Mouse (Mus musculus): Measurements from ENCODE around the gene Cad. TPM values are rescaled to one million over a fixed set of nuclear protein-coding genes. Genes with fewer than 3 reads are reported as not detected.
"Not testable (repeated sequence)": the region's sequence is repeated elsewhere in the genome, so short reads cannot be mapped to it uniquely, and the experiment has no call there.

Cad gene
- 21.7 and 26.3 TPM in 2 replicates for polyA plus RNA-seq (2014; fragmentation: Nextera tagmentation; extraction: Ambion mirVana)

- H3K27ac ChIP-seq (ENCODE audit: low read length) = peak within 1 kb of the TSS; percentile 64; the same call in 1 of the 2 replicates
- under 1% methylated on average over 64 of the region's 64 CpGs for WGBS
- peak; percentile 96 for ATAC-seq (ENCODE audit: insufficient number of reproducible peaks, insufficient read depth, low FRiP score, low read depth)
- H3K9me3 ChIP-seq (ENCODE audit: control insufficient read depth, low read depth, low read length) = no peaks in the 10 kb centered on the region
- H3K9ac ChIP-seq (replicated peaks; ENCODE audit: low read depth, low read length) = peak within 1 kb of the TSS; percentile 64
- H3K4me1 ChIP-seq (ENCODE audit: control insufficient read depth, insufficient read depth, low read length) = peaks cover 6% of the 10 kb centered on the region
- peak within 1 kb of the TSS; percentile 59 for H3K4me3 ChIP-seq (ENCODE audit: low read depth, low read length)
- H3K27me3 ChIP-seq (ENCODE audit: control insufficient read depth, insufficient read depth, low read length) = no peaks in the 10 kb centered on the region
- H3K36me3 ChIP-seq (ENCODE audit: control insufficient read depth, insufficient read depth, low read length) = peaks cover 19% of the 10 kb centered on the region
- H3K4me2 ChIP-seq (replicated peaks; ENCODE audit: low read depth, low read length) = peak within 1 kb of the TSS; percentile 72
These were observed at the start of gene Cad for GRCm38 (mm10) chr5:31054261-31055215. TSS of gene Cad (plus strand) at chr5:31054780.

- 70% methylated on average over 3 of the region's 3 CpGs for WGBS
- Histone ChIP-seq H3K4me1 (ENCODE audit: control insufficient read depth, insufficient read depth, low read length) (no peaks in the 10 kb centered on the region), H3K4me2 (replicated peaks; ENCODE audit: low read depth, low read length) (no peak overlapping the region), H3K9me3 (ENCODE audit: control insufficient read depth, low read depth, low read length) (no peaks in the 10 kb centered on the region), H3K4me3 (ENCODE audit: low read depth, low read length) (no peak overlapping the region), H3K27ac (ENCODE audit: low read length) (no peak overlapping the region), H3K36me3 (ENCODE audit: control insufficient read depth, insufficient read depth, low read length) (no peaks in the 10 kb centered on the region), H3K9ac (replicated peaks; ENCODE audit: low read depth, low read length) (no peak overlapping the region), H3K27me3 (ENCODE audit: control insufficient read depth, insufficient read depth, low read length) (no peaks in the 10 kb centered on the region)
- ATAC-seq (ENCODE audit: insufficient number of reproducible peaks, insufficient read depth, low FRiP score, low read depth) = no peak
These were observed 41.8 kb upstream of the Cad start for GRCm38 (mm10) chr5:31012737-31013136.

DNA sequence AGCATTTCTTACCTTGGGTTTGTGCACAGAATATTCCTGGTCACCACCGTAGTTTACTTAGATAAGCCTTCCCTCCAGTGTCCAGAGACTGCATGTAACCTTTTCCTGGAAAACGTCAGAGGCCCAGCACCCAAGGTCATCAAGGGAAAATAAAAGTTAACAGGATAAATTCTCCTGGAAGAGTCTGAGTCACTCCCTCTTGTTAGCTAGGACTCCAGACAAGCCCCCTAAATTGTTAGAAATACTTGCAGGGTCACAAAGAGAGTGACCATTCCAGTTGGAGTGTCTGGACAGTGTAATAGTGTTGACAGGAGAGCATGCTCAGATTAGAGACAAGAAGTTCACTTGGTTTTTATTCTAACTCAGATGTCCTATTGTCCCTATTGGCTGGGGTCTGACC, 38.7 kb upstream of the Cad start:
- H3K27ac ChIP-seq (ENCODE audit: low read length) = no peak overlapping the region
- no peaks in the 10 kb centered on the region for H3K36me3 ChIP-seq (ENCODE audit: control insufficient read depth, insufficient read depth, low read length)
- no peak overlapping the region for H3K9ac ChIP-seq (replicated peaks; ENCODE audit: low read depth, low read length)
- no peaks in the 10 kb centered on the region for H3K9me3 ChIP-seq (ENCODE audit: control insufficient read depth, low read depth, low read length)
- WGBS = 61% methylated on average over 2 of the region's 2 CpGs
- H3K4me2 ChIP-seq (replicated peaks; ENCODE audit: low read depth, low read length) = no peak overlapping the region
- H3K4me1 ChIP-seq (ENCODE audit: control insufficient read depth, insufficient read depth, low read length) = no peaks in the 10 kb centered on the region
- H3K27me3 ChIP-seq (ENCODE audit: control insufficient read depth, insufficient read depth, low read length) = no peaks in the 10 kb centered on the region
- no peak for ATAC-seq (ENCODE audit: insufficient number of reproducible peaks, insufficient read depth, low FRiP score, low read depth)
- H3K4me3 ChIP-seq (ENCODE audit: low read depth, low read length) = no peak overlapping the region

DNA sequence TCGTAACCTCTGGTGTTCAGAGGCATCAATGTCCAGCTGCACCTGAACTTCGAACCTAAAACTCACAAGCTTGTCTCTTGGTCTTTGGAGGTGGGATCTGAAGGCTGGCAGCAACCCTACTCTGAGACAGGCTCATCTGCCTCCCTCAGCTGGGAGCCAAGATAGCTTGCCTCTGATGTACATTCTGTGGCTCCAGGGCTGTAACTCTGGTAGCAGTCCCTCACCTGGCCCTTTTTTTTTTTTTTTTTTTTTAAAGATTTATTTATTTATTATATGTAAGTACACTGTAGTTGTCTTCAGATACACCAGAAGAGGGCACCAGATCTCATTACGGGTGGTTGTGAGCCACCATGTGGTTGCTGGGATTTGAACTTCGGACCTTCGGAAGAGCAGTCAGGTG, 32.8 kb upstream of the Cad start:
- not testable (repeated sequence) for ATAC-seq (ENCODE audit: insufficient number of reproducible peaks, insufficient read depth, low FRiP score, low read depth)
- 81% methylated on average over 4 of the region's 5 CpGs for WGBS

DNA sequence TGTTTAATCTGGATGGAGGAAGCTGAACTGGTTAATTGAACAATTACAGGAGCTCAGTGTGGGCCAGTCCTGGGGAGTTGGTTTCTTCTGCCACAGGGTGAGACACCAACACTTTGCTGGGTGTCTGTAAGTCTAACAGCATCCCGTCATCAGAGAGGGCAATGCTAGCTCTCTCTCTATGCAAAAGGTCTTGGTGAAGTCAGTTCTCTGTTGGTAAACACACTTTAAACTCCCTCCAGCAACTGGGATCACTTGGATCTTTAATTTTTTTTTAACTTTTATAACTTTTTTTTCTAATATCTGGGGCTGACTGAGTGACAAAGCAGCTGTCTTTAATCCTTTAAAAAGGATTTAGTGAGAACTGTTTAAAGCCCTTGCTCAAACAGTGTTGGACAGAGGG, 31.9 kb upstream of the Cad start:
- Histone ChIP-seq H3K4me1 (ENCODE audit: control insufficient read depth, insufficient read depth, low read length) (0 out of 2 replicates have a peak, but pooled peaks cover 2% of the 10 kb centered on the region), H3K9me3 (ENCODE audit: control insufficient read depth, low read depth, low read length) (no peaks in the 10 kb centered on the region), H3K27me3 (ENCODE audit: control insufficient read depth, insufficient read depth, low read length) (no peaks in the 10 kb centered on the region), H3K9ac (replicated peaks; ENCODE audit: low read depth, low read length) (no peak overlapping the region), H3K27ac (ENCODE audit: low read length) (no peak overlapping the region), H3K36me3 (ENCODE audit: control insufficient read depth, insufficient read depth, low read length) (no peaks in the 10 kb centered on the region), H3K4me2 (replicated peaks; ENCODE audit: low read depth, low read length) (no peak overlapping the region), H3K4me3 (ENCODE audit: low read depth, low read length) (no peak overlapping the region)
- 58% methylated on average over 1 of the region's 1 CpGs for WGBS
- ATAC-seq (ENCODE audit: insufficient number of reproducible peaks, insufficient read depth, low FRiP score, low read depth) = no peak

More for the DNA sequence above, 32.8 kb upstream of the Cad start:
- H3K27ac ChIP-seq (ENCODE audit: low read length); H3K4me3 ChIP-seq (ENCODE audit: low read depth, low read length); H3K27me3 ChIP-seq (ENCODE audit: control insufficient read depth, insufficient read depth, low read length); H3K9ac ChIP-seq (replicated peaks; ENCODE audit: low read depth, low read length); H3K36me3 ChIP-seq (ENCODE audit: control insufficient read depth, insufficient read depth, low read length); H3K4me2 ChIP-seq (replicated peaks; ENCODE audit: low read depth, low read length); H3K4me1 ChIP-seq (ENCODE audit: control insufficient read depth, insufficient read depth, low read length); H3K9me3 ChIP-seq (ENCODE audit: control insufficient read depth, low read depth, low read length): not testable (repeated sequence)

DNA sequence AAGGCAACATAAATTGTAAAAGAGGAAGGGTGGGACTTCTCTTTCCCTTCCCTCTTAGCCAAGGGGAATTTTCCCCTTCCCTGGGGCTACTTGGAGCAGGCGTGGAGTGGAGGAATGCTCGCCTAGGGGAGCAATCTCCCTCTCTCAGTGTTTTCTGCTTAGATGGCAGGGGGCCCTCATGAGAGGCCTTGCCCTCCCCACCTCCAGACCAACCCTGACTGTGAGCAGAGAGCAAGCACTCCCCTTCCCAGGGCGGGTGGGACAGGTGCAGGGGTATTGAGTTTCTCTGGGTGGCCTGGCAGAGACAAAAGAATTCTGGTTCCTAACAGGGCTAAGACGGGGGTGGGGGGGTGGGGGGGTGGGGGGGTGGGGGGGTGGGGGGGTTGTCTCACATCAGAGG, 31.3 kb upstream of the Cad start:
- H3K27ac ChIP-seq (ENCODE audit: low read length) = no peak overlapping the region
- 24% methylated on average over 4 of the region's 4 CpGs for WGBS
- no peak overlapping the region for H3K4me2 ChIP-seq (replicated peaks; ENCODE audit: low read depth, low read length)
- H3K27me3 ChIP-seq (ENCODE audit: control insufficient read depth, insufficient read depth, low read length) = no peaks in the 10 kb centered on the region
- no peak for ATAC-seq (ENCODE audit: insufficient number of reproducible peaks, insufficient read depth, low FRiP score, low read depth)
- H3K4me3 ChIP-seq (ENCODE audit: low read depth, low read length) = no peak overlapping the region
- no peaks in the 10 kb centered on the region for H3K36me3 ChIP-seq (ENCODE audit: control insufficient read depth, insufficient read depth, low read length)
- no peak overlapping the region for H3K9ac ChIP-seq (replicated peaks; ENCODE audit: low read depth, low read length)
- no peaks in the 10 kb centered on the region for H3K9me3 ChIP-seq (ENCODE audit: control insufficient read depth, low read depth, low read length)
- H3K4me1 ChIP-seq (ENCODE audit: control insufficient read depth, insufficient read depth, low read length) = 0 out of 2 replicates have a peak, but pooled peaks cover 2% of the 10 kb centered on the region

- Histone ChIP-seq H3K36me3 (ENCODE audit: control insufficient read depth, insufficient read depth, low read length) (no peaks in the 10 kb centered on the region), H3K27me3 (ENCODE audit: control insufficient read depth, insufficient read depth, low read length) (no peaks in the 10 kb centered on the region), H3K4me3 (ENCODE audit: low read depth, low read length) (no peak overlapping the region), H3K9ac (replicated peaks; ENCODE audit: low read depth, low read length) (no peak overlapping the region), H3K9me3 (ENCODE audit: control insufficient read depth, low read depth, low read length) (no peaks in the 10 kb centered on the region), H3K4me2 (replicated peaks; ENCODE audit: low read depth, low read length) (no peak overlapping the region), H3K27ac (ENCODE audit: low read length) (no peak overlapping the region), H3K4me1 (ENCODE audit: control insufficient read depth, insufficient read depth, low read length) (0 out of 2 replicates have a peak, but pooled peaks cover 2% of the 10 kb centered on the region)
- no peak for ATAC-seq (ENCODE audit: insufficient number of reproducible peaks, insufficient read depth, low FRiP score, low read depth)
These were observed 29.9 kb upstream of the Cad start for GRCm38 (mm10) chr5:31024641-31025040.

DNA sequence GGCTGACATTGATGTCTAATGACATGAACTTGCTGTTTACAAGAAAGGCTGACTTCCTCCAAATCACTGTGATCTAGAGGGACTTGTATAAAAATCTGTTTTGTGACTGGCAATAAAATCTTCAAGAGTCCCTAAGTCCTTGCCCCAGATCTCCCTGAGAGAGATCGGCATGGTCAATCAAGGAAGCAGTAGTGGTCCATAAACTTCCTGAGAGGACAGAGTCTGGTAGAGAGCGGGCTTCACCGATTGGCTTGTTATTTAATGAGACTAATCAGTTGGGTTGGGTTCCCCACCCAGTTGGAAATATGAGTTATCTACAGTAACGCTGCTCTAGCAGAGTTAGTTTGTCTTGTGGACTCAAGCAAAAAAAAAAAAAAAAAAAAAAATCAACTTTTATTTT, 23.7 kb upstream of the Cad start:
- 77% methylated on average over 4 of the region's 4 CpGs for whole genome bisulfite sequencing
- ATAC-seq (ENCODE audit: insufficient number of reproducible peaks, insufficient read depth, low FRiP score, low read depth) = no peak

More for the DNA sequence above, 23.7 kb upstream of the Cad start:
- H3K4me2 ChIP-seq (replicated peaks; ENCODE audit: low read depth, low read length) = no peak overlapping the region
- no peak overlapping the region for H3K27ac ChIP-seq (ENCODE audit: low read length)
- H3K4me1 ChIP-seq (ENCODE audit: control insufficient read depth, insufficient read depth, low read length) = no peaks in the 10 kb centered on the region
- no peaks in the 10 kb centered on the region for H3K36me3 ChIP-seq (ENCODE audit: control insufficient read depth, insufficient read depth, low read length)
- H3K9me3 ChIP-seq (ENCODE audit: control insufficient read depth, low read depth, low read length) = no peaks in the 10 kb centered on the region
- H3K4me3 ChIP-seq (ENCODE audit: low read depth, low read length) = no peak overlapping the region
- H3K9ac ChIP-seq (replicated peaks; ENCODE audit: low read depth, low read length) = no peak overlapping the region
- H3K27me3 ChIP-seq (ENCODE audit: control insufficient read depth, insufficient read depth, low read length) = no peaks in the 10 kb centered on the region
